Mouse (Mus musculus) limb, embryonic 10.5 days (tissue): ENCODE results near the gene Gpr156. TPM values are rescaled to one million over a fixed set of nuclear protein-coding genes. Genes with fewer than 3 reads are reported as not detected.
A peak's percentile ranks its signal among the peaks of the same experiment; 100 is the strongest.
"Not testable (repeated sequence)": the region's sequence is repeated elsewhere in the genome, so short reads cannot be mapped to it uniquely, and the experiment has no call there.

Experiments
- DNase-seq: peaks from one replicate; pipeline ENCODE4 v3.0.0-alpha.2; 2017; ENCODE audit warnings: low spot score
- H3K27ac ChIP-seq: fragments of 300-500 bp; sonication (generic); 2 replicates; pipeline ENCODE4 v1.5.1; 2016; ENCODE audit warnings: mild to moderate bottlenecking
- H3K27me3 ChIP-seq: fragments of 300-500 bp; sonication (generic); 2 replicates; pipeline ENCODE4 v1.6.1; 2016; ENCODE audit warnings: low read depth, mild to moderate bottlenecking; ENCODE audit not compliant: poor library complexity, severe bottlenecking
- H3K36me3 ChIP-seq: fragments of 300-500 bp; sonication (generic); 2 replicates; pipeline ENCODE4 v1.6.1; 2016; ENCODE audit warnings: mild to moderate bottlenecking, moderate library complexity
- H3K4me1 ChIP-seq: fragments of 300-500 bp; sonication (generic); 2 replicates; pipeline ENCODE4 v1.6.1; 2016
- H3K4me3 ChIP-seq: fragments of 300-500 bp; sonication (generic); 2 replicates; pipeline ENCODE4 v1.5.1; 2016; ENCODE audit warnings: mild to moderate bottlenecking, moderate library complexity
- H3K9me3 ChIP-seq: fragments of 300-500 bp; sonication (generic); replicated peaks from 2 replicates; pipeline ENCODE4 v1.6.1; 2016; ENCODE audit warnings: mild to moderate bottlenecking
- WGBS: fragments of 180-500 bp; shearing (Covaris S2); methylation state at CpG from one replicate; pipeline ENCODE4 v1.1.7; 2016; 5-methylcytosine and 5-hydroxymethylcytosine counted together
- polyA plus RNA-seq: library from polyadenylated mRNA; unstranded; fragments of >200 nt; fragmentation: Nextera tagmentation; extraction: Ambion mirVana; gene quantifications from 2 replicates; pipeline ENCODE4 v1.2.1, GENCODE M21; 2016

The Gpr156 gene
- polyA plus RNA-seq, 1 experiment from 2014 or later = 0.86 TPM

- H3K4me3 ChIP-seq, DNase-seq, H3K4me1 ChIP-seq, H3K36me3 ChIP-seq, H3K9me3 ChIP-seq, H3K27me3 ChIP-seq, H3K27ac ChIP-seq: not testable (repeated sequence)
- 85% methylated on average over 4 of the region's 4 CpGs for WGBS
Observed at GRCm38 (mm10) chr16:38038101-38038500, 121.8 kb downstream of the Gpr156 start.

DNA sequence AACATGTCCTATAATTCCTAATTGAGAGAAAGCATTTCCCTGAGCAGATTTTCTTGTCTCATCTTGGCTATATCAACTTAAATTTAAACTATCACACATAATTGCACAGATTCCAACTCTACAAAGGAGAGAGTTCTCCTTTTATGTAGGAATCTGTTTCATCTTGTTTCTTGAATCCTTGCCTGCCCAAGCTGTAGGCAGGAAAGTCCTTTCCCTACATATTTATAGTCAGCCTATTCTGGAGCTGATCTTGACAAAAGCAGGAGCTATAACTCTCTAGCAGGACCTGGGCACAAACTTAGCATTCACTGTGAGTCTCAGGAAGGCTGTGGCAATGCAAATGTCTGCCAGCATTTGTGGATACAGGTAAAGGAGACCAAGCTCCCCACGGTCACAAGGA is 125.9 kb downstream of the Gpr156 start:
- H3K27me3 ChIP-seq = no peaks in the 10 kb centered on the region
- no peaks in the 10 kb centered on the region for H3K36me3 ChIP-seq
- no peak overlapping the region for H3K27ac ChIP-seq
- H3K9me3 ChIP-seq = no peaks in the 10 kb centered on the region
- H3K4me3 ChIP-seq = no peak overlapping the region
- 91% methylated on average over 1 of the region's 1 CpGs for WGBS
- no peaks in the 10 kb centered on the region for H3K4me1 ChIP-seq
- DNase-seq = no peak

DNA sequence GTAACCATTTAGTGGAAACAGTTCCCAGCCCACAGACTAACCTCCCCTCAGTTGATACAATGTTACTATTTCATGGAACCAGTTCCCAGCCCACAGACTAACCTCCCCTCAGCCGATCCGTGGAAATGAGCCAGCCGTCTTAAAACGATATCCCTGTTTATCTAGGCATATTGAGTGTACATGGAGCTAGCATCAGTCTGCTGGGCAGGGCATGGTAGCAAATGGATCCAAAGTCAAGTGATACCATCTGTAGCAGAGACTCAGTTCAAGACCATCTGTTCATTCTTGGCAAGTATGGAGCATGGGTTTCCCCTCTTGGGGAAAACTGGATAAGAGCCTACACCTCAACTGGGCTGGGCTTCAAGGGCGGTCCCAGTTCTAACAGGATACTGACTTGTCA is 128.3 kb downstream of the Gpr156 start:
- WGBS = 96% methylated on average over 5 of the region's 5 CpGs
- H3K4me1 ChIP-seq = peaks cover 4% of the 10 kb centered on the region; the same call in 1 of the 2 replicates
- no peak overlapping the region for H3K4me3 ChIP-seq
- H3K36me3 ChIP-seq = no peaks in the 10 kb centered on the region
- H3K27ac ChIP-seq = no peak overlapping the region
- H3K27me3 ChIP-seq = no peaks in the 10 kb centered on the region
- DNase-seq = peak; percentile 6
- no peaks in the 10 kb centered on the region for H3K9me3 ChIP-seq

GRCm38 (mm10) chr16:38047781-38048558 is 131.7 kb downstream of the Gpr156 start:
- H3K9me3 ChIP-seq = no peaks in the 10 kb centered on the region
- H3K4me3 ChIP-seq = no peak overlapping the region
- no peaks in the 10 kb centered on the region for H3K36me3 ChIP-seq
- peaks cover 4% of the 10 kb centered on the region; the same call in 1 of the 2 replicates for H3K4me1 ChIP-seq
- DNase-seq = no peak
- H3K27me3 ChIP-seq = no peaks in the 10 kb centered on the region
- no peak overlapping the region for H3K27ac ChIP-seq
- 77% methylated on average over 23 of the region's 23 CpGs for WGBS

Other genes with a start within 250 kb of the Gpr156 start
- 160 and 215 TPM in 2 replicates for gene Fstl1, start 139.6 kb upstream of the Gpr156 start, polyA plus RNA-seq
- not detected in 2 replicates for gene Gm36028, start 55.4 kb upstream of the Gpr156 start, polyA plus RNA-seq
- 66.3 and 67.8 TPM in 2 replicates for gene Lrrc58, start 48.1 kb upstream of the Gpr156 start, polyA plus RNA-seq
- gene Gsk3b, start 172.5 kb downstream of the Gpr156 start, polyA plus RNA-seq = 46.1 and 59.4 TPM in 2 replicates